Mouse (Mus musculus) kidney, adult 2 months (tissue): ENCODE measurements at regions not wholly inside any gene's neighbourhood (a gene's known extent, or its start where the extent isn't known, plus 50 kb on each side); places are given as distances from the start of the nearest gene placed in this dataset.

Experiments used
- DNase-seq: peaks from one replicate; pipeline ENCODE4 v3.0.0; 2021
- H3K27ac ChIP-seq: fragments of 200-500 bp; 2 replicates; pipeline ENCODE4 v1.5.1; 2012; ENCODE audit warnings: low read depth, low read length, control low read depth, inconsistent platforms; ENCODE audit not compliant: insufficient read depth
- H3K27me3 ChIP-seq: fragments of 200-500 bp; replicated peaks from 2 replicates; pipeline ENCODE4 v1.6.1; 2012; ENCODE audit warnings: mild to moderate bottlenecking, moderate library complexity, low read length, inconsistent platforms; ENCODE audit not compliant: control insufficient read depth, insufficient read depth
- H3K36me3 ChIP-seq: fragments of 200-500 bp; 2 replicates; pipeline ENCODE4 v1.6.1; 2012; ENCODE audit warnings: mild to moderate bottlenecking, moderate library complexity, low read length, inconsistent platforms; ENCODE audit not compliant: control insufficient read depth, insufficient read depth
- H3K4me1 ChIP-seq: fragments of 200-500 bp; 2 replicates; pipeline ENCODE4 v1.6.1; 2011; ENCODE audit warnings: low read length; ENCODE audit not compliant: control insufficient read depth, insufficient read depth
- H3K4me3 ChIP-seq: fragments of 200-500 bp; 2 replicates; pipeline ENCODE4 v1.5.1; 2011; ENCODE audit warnings: mild to moderate bottlenecking, low read depth, low read length, control low read depth; ENCODE audit not compliant: insufficient read depth
- CTCF ChIP-seq: fragments of 200-500 bp; conservative IDR thresholded peaks from 2 replicates; pipeline ENCODE4 v1.5.1; 2011; ENCODE audit warnings: low read depth, mild to moderate bottlenecking, control low read depth, low read length, moderate library complexity, mixed read lengths; ENCODE audit not compliant: insufficient read depth, insufficient read length
- POLR2A ChIP-seq: fragments of 200-500 bp; IDR thresholded peaks from one replicate; pipeline ENCODE4 v1.6.1; 2011; ENCODE audit warnings: low read depth, low read length, control low read depth
- WGBS: fragments of 180-500 bp; shearing (Covaris S2); methylation state at CpG from one replicate; pipeline ENCODE4 v1.1.7; 2018; 5-methylcytosine and 5-hydroxymethylcytosine counted together

- Histone ChIP-seq H3K27me3 (no peaks in the 10 kb centered on the region), H3K36me3 (no peaks in the 10 kb centered on the region), H3K27ac (no peak overlapping the region), H3K4me3 (no peak overlapping the region), H3K4me1 (no peaks in the 10 kb centered on the region)
- no peak for DNase-seq
- WGBS = 75% methylated on average over 7 of the region's 7 CpGs
- TF ChIP-seq CTCF = no peak
These were observed 257.5 kb downstream of the Insc start for GRCm38 (mm10) chr7:115000796-115001524.

DNA sequence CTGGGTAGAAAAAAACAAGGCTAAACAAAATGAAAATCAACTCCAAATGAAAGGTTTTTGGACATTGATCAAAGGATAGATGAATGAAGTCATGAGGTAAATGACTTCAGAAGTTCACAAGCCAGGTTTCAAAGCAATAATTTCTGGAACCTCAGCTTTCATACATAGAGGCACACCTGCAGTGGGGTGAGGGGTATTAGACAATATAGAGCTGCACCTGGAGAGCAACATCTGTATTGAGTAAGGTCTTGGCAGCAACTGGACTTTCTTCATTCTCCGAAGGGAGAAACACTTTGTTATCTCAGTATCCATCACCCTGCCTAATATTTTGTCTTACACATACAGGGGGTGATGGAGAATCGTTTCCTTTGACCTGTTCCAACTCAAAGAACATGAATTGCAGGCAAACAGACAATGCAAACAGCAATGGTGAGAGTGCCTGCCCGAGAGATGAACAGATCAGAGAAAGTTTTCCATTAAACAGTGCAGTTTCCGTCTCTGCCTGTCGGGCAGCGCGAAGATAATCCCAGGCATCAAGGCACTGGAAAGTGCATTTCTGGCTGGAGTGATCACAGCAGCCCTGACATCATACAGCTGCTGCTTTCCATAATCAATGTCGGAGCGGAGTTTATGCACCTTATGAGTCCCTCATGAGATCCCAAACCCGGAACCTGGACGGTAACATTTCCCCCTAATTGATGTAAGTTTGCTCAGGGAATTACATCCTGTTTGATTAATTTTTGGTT lies 270.9 kb downstream of the Insc start:
- 72% methylated on average over 11 of the region's 11 CpGs for WGBS
- no peak for TF ChIP-seq POLR2A
- TF ChIP-seq CTCF = no peak
- no peak overlapping the region for H3K27ac ChIP-seq
- H3K36me3 ChIP-seq = no peaks in the 10 kb centered on the region
- no peak overlapping the region for H3K4me3 ChIP-seq
- no peaks in the 10 kb centered on the region for H3K27me3 ChIP-seq
- no peak for DNase-seq
- no peaks in the 10 kb centered on the region for H3K4me1 ChIP-seq

DNA sequence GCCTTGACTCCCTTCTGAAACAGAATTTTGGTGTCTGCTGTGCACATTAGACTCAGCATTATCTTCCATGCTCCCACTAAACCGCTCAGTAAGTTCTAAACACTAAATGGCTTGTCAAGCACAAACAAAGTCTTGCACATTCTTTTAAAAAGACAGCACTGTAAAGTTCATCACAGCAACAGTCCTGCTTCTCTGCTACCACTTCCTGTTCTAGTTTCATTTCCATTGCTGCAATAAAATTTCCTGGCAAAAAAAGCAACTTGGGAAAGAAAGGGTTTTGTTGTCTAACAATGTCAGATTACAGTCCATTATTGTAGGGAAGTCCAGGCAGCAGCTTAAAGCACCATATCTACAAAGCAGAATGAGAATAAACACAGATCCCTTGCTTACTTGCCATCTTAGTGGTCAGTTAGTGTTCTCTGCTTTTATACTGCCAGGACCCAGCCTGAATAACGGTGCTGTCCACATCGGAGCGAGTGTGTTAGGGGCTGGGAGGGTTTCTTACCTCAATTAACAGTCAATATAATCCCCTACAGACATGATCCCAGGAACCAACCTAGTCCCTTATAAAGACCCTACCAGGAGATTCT lies 276.0 kb downstream of the Insc start:
- TF ChIP-seq CTCF = no peak
- no peak for TF ChIP-seq POLR2A
- Histone ChIP-seq H3K4me3 (no peak overlapping the region), H3K27ac (no peak overlapping the region), H3K4me1 (no peaks in the 10 kb centered on the region), H3K36me3 (no peaks in the 10 kb centered on the region), H3K27me3 (no peaks in the 10 kb centered on the region)
- no peak for DNase-seq
- 67% methylated on average over 4 of the region's 4 CpGs for WGBS

GRCm38 (mm10) chr7:115020023-115020422 lies 276.5 kb downstream of the Insc start:
- H3K4me1 ChIP-seq = no peaks in the 10 kb centered on the region
- TF ChIP-seq POLR2A (no peak), CTCF (no peak)

DNA sequence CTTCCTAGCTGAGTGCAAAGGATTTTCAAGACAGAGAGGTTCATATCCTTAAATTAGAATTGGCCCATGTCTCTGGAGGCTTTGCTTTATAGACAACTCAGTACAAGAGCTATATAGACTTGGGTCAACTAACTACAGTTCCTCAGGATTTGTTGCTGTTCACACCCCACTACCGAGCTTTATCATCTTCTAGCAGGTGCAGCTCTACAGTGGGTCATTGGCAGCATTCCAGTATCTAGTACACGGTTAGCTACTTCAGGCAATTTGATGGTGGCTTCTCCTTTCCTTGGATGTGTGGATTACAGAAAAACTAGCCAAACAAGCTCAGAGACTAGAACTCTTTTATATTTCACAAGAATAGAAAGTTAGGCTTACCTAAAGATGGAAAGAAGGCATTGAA lies 282.3 kb downstream of the Insc start:
- H3K36me3 ChIP-seq = no peaks in the 10 kb centered on the region
- H3K27ac ChIP-seq = no peak overlapping the region
- no peak overlapping the region for H3K4me3 ChIP-seq
- DNase-seq = no peak
- WGBS = 53% methylated on average over 2 of the region's 2 CpGs
- TF ChIP-seq POLR2A = no peak
- no peak for TF ChIP-seq CTCF
- H3K27me3 ChIP-seq = no peaks in the 10 kb centered on the region; the same call in 1 of the 2 replicates
- no peaks in the 10 kb centered on the region for H3K4me1 ChIP-seq

More at GRCm38 (mm10) chr7:115020023-115020422, 276.5 kb downstream of the Insc start:
- Histone ChIP-seq H3K27ac (no peak overlapping the region), H3K4me3 (no peak overlapping the region), H3K27me3 (no peaks in the 10 kb centered on the region), H3K36me3 (no peaks in the 10 kb centered on the region)
- 56% methylated on average over 3 of the region's 3 CpGs for whole genome bisulfite sequencing
- no peak for DNase-seq

DNA sequence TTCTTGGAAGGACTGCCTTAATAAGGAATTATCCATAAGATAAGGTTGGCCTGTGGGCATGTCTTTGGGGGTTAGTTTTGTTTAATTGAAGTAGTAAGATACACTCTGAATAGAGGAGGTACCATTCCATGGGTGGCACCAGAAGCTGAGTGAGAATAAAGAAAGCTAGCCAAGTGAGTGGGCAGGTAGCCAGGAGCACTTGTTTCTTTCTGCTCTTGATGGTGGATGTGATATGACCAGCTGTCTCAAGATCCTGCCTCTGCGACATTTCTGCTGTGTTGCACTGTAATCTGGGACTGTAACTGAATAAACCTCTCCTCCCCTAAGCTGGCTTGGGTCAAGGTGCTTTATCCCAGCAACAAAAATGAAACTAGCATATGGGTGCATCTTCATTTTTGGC lies 284.2 kb downstream of the Insc start:
- Histone ChIP-seq H3K27me3 (no peaks in the 10 kb centered on the region; the same call in 1 of the 2 replicates), H3K4me1 (no peaks in the 10 kb centered on the region), H3K36me3 (no peaks in the 10 kb centered on the region), H3K27ac (no peak overlapping the region), H3K4me3 (no peak overlapping the region)
- DNase-seq = no peak
- TF ChIP-seq POLR2A (no peak), CTCF (no peak)
- WGBS = 72% methylated on average over 1 of the region's 1 CpGs

DNA sequence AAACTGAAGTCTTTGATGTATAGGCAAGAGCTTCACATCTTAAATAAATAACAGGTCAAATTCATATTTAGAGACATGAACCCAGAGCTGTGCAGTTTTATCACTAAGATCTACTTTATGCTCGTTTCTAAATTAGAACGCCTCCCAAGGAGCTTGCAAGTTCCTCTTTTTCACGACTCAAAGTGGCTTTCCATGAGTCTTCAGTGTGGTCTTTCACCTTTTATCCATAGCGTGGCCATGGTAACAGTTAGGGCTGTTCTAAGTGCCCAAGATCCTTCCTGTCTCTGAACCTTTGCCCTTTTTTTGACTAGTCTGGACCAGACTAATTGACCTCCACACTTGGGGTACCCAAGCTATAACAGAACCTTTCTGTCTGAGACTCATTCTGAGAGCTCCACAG lies 290.5 kb downstream of the Insc start:
- Histone ChIP-seq H3K4me3 (no peak overlapping the region), H3K36me3 (no peaks in the 10 kb centered on the region), H3K27ac (no peak overlapping the region), H3K4me1 (no peaks in the 10 kb centered on the region), H3K27me3 (no peaks in the 10 kb centered on the region; the same call in 1 of the 2 replicates)
- no peak for DNase-seq
- no peak for TF ChIP-seq POLR2A
- no peak for TF ChIP-seq CTCF
- 69% methylated on average over 4 of the region's 4 CpGs for WGBS
